ENCODE assay signal across 10 mouse cellular contexts in genomic region chr7:142736943-142737490, GRCm38 (mm10). TPM values are rescaled to one million over a fixed set of nuclear protein-coding genes. Genes with fewer than 3 reads are reported as not detected.
DNase-seq lines count a peak whose midpoint lies in the region; ATAC-seq and TF ChIP-seq lines count a peak whose summit lies in the region.
"Had no signal": no experiment of that assay in that cellular context is flagged by ENCODE, and none has a peak within 500 bp of the region (broad histone marks: within the 10 kb centered on the region; RNA-seq: fewer than 3 reads in every experiment).

No protein-coding gene starts in this region.

- H3K9ac ChIP-seq in midbrain, postnatal 0 days (replicated peaks; ENCODE audit: low read length, poor library complexity, severe bottlenecking), result no peak overlapping the region
- H3K9ac ChIP-seq in midbrain, embryonic 15.5 days, result no peak overlapping the region
- H3K9ac ChIP-seq: neural tube, embryonic 13.5 days had no signal

- H3K9me3 ChIP-seq in midbrain, postnatal 0 days (ENCODE audit: low read length), result no peaks in the 10 kb centered on the region
- H3K9me3 ChIP-seq in midbrain, embryonic 15.5 days, result no peaks in the 10 kb centered on the region
- H3K9me3 ChIP-seq: neural tube, embryonic 13.5 days had no signal

- WGBS in midbrain, postnatal 0 days, result 65% methylated on average over 1 of the region's 1 CpGs
- 62% methylated on average over 1 of the region's 1 CpGs for WGBS in midbrain, embryonic 15.5 days
- WGBS in cerebellum, adult 2 months, result 63% methylated on average over 1 of the region's 1 CpGs

- H3K4me3 ChIP-seq in midbrain, postnatal 0 days (ENCODE audit: low read depth, low read length), result no peak overlapping the region
- no peak overlapping the region for H3K4me3 ChIP-seq in midbrain, embryonic 15.5 days
- H3K4me3 ChIP-seq in cerebellum, adult 2 months (replicated peaks; ENCODE audit: insufficient read depth, low read depth, low read length), result no peak overlapping the region
- H3K4me3 ChIP-seq: neural tube, embryonic 13.5 days had no signal

- no peak overlapping the region for H3K4me2 ChIP-seq in midbrain, postnatal 0 days (ENCODE audit: low read depth, low read length, poor library complexity, severe bottlenecking)
- H3K4me2 ChIP-seq in midbrain, embryonic 15.5 days, result no peak overlapping the region
- H3K4me2 ChIP-seq: neural tube, embryonic 13.5 days had no signal

- no peaks in the 10 kb centered on the region for H3K36me3 ChIP-seq in midbrain, postnatal 0 days (ENCODE audit: insufficient read depth, low read length)
- H3K36me3 ChIP-seq in midbrain, embryonic 15.5 days (replicated peaks), result no peaks in the 10 kb centered on the region
- H3K36me3 ChIP-seq: neural tube, embryonic 13.5 days had no signal

- intact Hi-C loops in heart, postnatal 14 days (cut with DNase I), result no loop called here

- no peak for ATAC-seq in midbrain, postnatal 0 days (ENCODE audit: low FRiP score)
- ATAC-seq in midbrain, embryonic 15.5 days (replicated peaks), result no peak

- no peak for TF ChIP-seq POLR2A in cerebellum, adult 2 months (IDR thresholded peaks at IDR 0.05; ENCODE audit: borderline replicate concordance, insufficient read depth, low read length)

- no peak overlapping the region for H3K27ac ChIP-seq in midbrain, postnatal 0 days (ENCODE audit: low read depth, low read length)
- H3K27ac ChIP-seq in midbrain, embryonic 15.5 days, result no peak overlapping the region
- no peak overlapping the region for H3K27ac ChIP-seq in cerebellum, adult 2 months (ENCODE audit: insufficient read depth, low read length)
- H3K27ac ChIP-seq: neural tube, embryonic 13.5 days had no signal

- no peaks in the 10 kb centered on the region for H3K4me1 ChIP-seq in midbrain, postnatal 0 days (ENCODE audit: insufficient read depth, low read length)
- no peaks in the 10 kb centered on the region for H3K4me1 ChIP-seq in midbrain, embryonic 15.5 days
- no peaks in the 10 kb centered on the region for H3K4me1 ChIP-seq in cerebellum, adult 2 months (ENCODE audit: control insufficient read depth, insufficient read depth, low read length)
- H3K4me1 ChIP-seq: neural tube, embryonic 13.5 days had no signal

- no peaks in the 10 kb centered on the region for H3K27me3 ChIP-seq in midbrain, postnatal 0 days (ENCODE audit: insufficient read depth, low read length)
- H3K27me3 ChIP-seq in midbrain, embryonic 15.5 days (replicated peaks), result no peaks in the 10 kb centered on the region
- no peaks in the 10 kb centered on the region for H3K27me3 ChIP-seq in cerebellum, adult 2 months (ENCODE audit: control insufficient read depth, insufficient read depth, low read length)
- H3K27me3 ChIP-seq: neural tube, embryonic 13.5 days had no signal

- peak; percentile 1 to 12 for DNase-seq in adrenal gland, postnatal 36 days
- DNase-seq in adrenal gland, adult 18-20 months (ENCODE audit: low spot score in 2 of 2), result no peak
- peak; percentile 77 for DNase-seq in midbrain, postnatal 0 days (ENCODE audit: low spot score)
- peak; percentile 10 to 23 for DNase-seq in cerebellum, adult 2 months
- peak; percentile 4 to 18 for DNase-seq in heart, postnatal 14 days
- peak; percentile 50 for DNase-seq in lung, postnatal 10 days
- peak; percentile 32 for DNase-seq in thymus, postnatal 4 days

- TF ChIP-seq CTCF in midbrain, postnatal 0 days (IDR thresholded peaks at IDR 0.05), result peak; percentile 90
- peak; percentile 61; the same call in 1 of the 2 replicates for TF ChIP-seq CTCF in cerebellum, adult 2 months (IDR thresholded peaks at IDR 0.05; ENCODE audit: borderline replicate concordance, insufficient read depth, low read depth, low read length)

RNA-seq across cellular contexts. Expression of gene Ins2, which starts 6.2 kb away (rescaled TPM):
- total RNA-seq in adrenal gland, postnatal 36 days (2021), result not detected
- total RNA-seq in adrenal gland, adult 18-20 months (2021), result not detected
- total RNA-seq in midbrain, postnatal 0 days (2014; rRNA removed), result not detected in 2 replicates
- polyA plus RNA-seq in midbrain, postnatal 0 days (2015; fragmentation: Nextera tagmentation; extraction: Ambion mirVana), result 0.58 TPM in 1 of 2 replicates, not detected in the other
- polyA plus RNA-seq in midbrain, embryonic 15.5 days (2015; fragmentation: Nextera tagmentation; extraction: Ambion mirVana), result 0.40 TPM in 1 of 2 replicates, not detected in the other
- 0.80 and 0.82 TPM in 2 replicates for polyA plus RNA-seq in cerebellum, adult 2 months (2012; rRNA removed)
- not detected for total RNA-seq in heart, postnatal 14 days (2021)
- total RNA-seq: layer of hippocampus, adult 8-10 months had no signal
- polyA plus RNA-seq: neural tube, embryonic 13.5 days had no signal

Comparison
In these comparisons a context has a peak if more than half of its experiments do, and no peak if none do; other contexts are left out.
1. DNase-seq: peak in adrenal gland, postnatal 36 days (2 of 2), midbrain, postnatal 0 days (single experiment), cerebellum, adult 2 months (2 of 2), heart, postnatal 14 days (2 of 2), lung, postnatal 10 days (single experiment) and thymus, postnatal 4 days (single experiment); none in adrenal gland, adult 18-20 months (0 of 2).